In genomic region chr2:52133351-52133750, GRCm38 (mm10) we compare ENCODE assay signal across 12 mouse cellular contexts.
DNase-seq lines count a peak whose midpoint lies in the region; ATAC-seq and TF ChIP-seq lines count a peak whose summit lies in the region.
"Had no signal": no experiment of that assay in that cellular context is flagged by ENCODE, and none has a peak within 500 bp of the region (broad histone marks: within the 10 kb centered on the region; RNA-seq: fewer than 3 reads in every experiment).

No protein-coding gene starts in this region.

- no peak for ATAC-seq in midbrain, postnatal 0 days (ENCODE audit: low FRiP score)
- no peak for ATAC-seq in midbrain, embryonic 14.5 days (ENCODE audit: low FRiP score, low TSS enrichment)
- no peak for ATAC-seq in erythroblast, adult 5-6 weeks (replicated peaks; ENCODE audit: low FRiP score, poor library complexity, severe bottlenecking)

- H3K9ac ChIP-seq in midbrain, postnatal 0 days (replicated peaks; ENCODE audit: low read length, poor library complexity, severe bottlenecking) = no peak overlapping the region
- no peak overlapping the region for H3K9ac ChIP-seq in midbrain, embryonic 14.5 days (replicated peaks; ENCODE audit: low read length)
- H3K9ac ChIP-seq: liver, embryonic 15.5 days had no signal

- peaks cover 6% of the 10 kb centered on the region for H3K4me1 ChIP-seq in heart, embryonic 10.5 days
- H3K4me1 ChIP-seq in midbrain, postnatal 0 days (ENCODE audit: insufficient read depth, low read length) = no peaks in the 10 kb centered on the region
- no peaks in the 10 kb centered on the region for H3K4me1 ChIP-seq in midbrain, embryonic 14.5 days (ENCODE audit: control insufficient read depth, insufficient read depth, low read length)
- H3K4me1 ChIP-seq: limb, embryonic 10.5 days; liver, embryonic 15.5 days had no signal

- TF ChIP-seq CTCF in midbrain, postnatal 0 days (IDR thresholded peaks at IDR 0.05) = no peak
- no peak for TF ChIP-seq CTCF in gastrocnemius, adult 2 months (IDR thresholded peaks at IDR 0.05)

- DNase-seq in heart, adult 11 months = peak; percentile 94
- DNase-seq in heart, embryonic 10.5 days (ENCODE audit: low spot score) = no peak
- peak; percentile 3 for DNase-seq in midbrain, postnatal 0 days (ENCODE audit: low spot score)
- DNase-seq in midbrain, embryonic 14.5 days = no peak
- peak; percentile 64 for DNase-seq in gastrocnemius, adult 2 months
- peak; percentile 64 for DNase-seq in skeletal muscle tissue, adult 2 months (ENCODE audit: low read depth, low spot score)
- DNase-seq: kidney, adult 2 months; layer of hippocampus, adult 9-11 months had no signal

- H3K27me3 ChIP-seq in heart, embryonic 10.5 days (ENCODE audit: insufficient read depth, poor library complexity, severe bottlenecking) = no peaks in the 10 kb centered on the region
- H3K27me3 ChIP-seq in midbrain, postnatal 0 days (ENCODE audit: insufficient read depth, low read length) = no peaks in the 10 kb centered on the region
- no peaks in the 10 kb centered on the region for H3K27me3 ChIP-seq in midbrain, embryonic 14.5 days (ENCODE audit: control insufficient read depth, insufficient read depth, low read length)
- H3K27me3 ChIP-seq: CH12.LX; liver, embryonic 15.5 days had no signal

- no peak overlapping the region for H3K4me3 ChIP-seq in heart, embryonic 10.5 days
- H3K4me3 ChIP-seq in midbrain, postnatal 0 days (ENCODE audit: low read depth, low read length) = no peak overlapping the region
- no peak overlapping the region for H3K4me3 ChIP-seq in midbrain, embryonic 14.5 days (replicated peaks; ENCODE audit: low read depth, low read length)
- no peak overlapping the region for H3K4me3 ChIP-seq in gastrocnemius, adult 2 months
- H3K4me3 ChIP-seq: limb, embryonic 10.5 days; liver, embryonic 15.5 days had no signal

- H3K4me2 ChIP-seq in midbrain, postnatal 0 days (ENCODE audit: low read depth, low read length, poor library complexity, severe bottlenecking) = no peak overlapping the region
- H3K4me2 ChIP-seq in midbrain, embryonic 14.5 days (ENCODE audit: low read length) = no peak overlapping the region
- H3K4me2 ChIP-seq: liver, embryonic 15.5 days had no signal

- H3K36me3 ChIP-seq in heart, embryonic 10.5 days = peaks cover 27% of the 10 kb centered on the region
- no peaks in the 10 kb centered on the region for H3K36me3 ChIP-seq in midbrain, postnatal 0 days (ENCODE audit: insufficient read depth, low read length)
- no peaks in the 10 kb centered on the region; the same call in none of the 2 replicates for H3K36me3 ChIP-seq in midbrain, embryonic 14.5 days (ENCODE audit: control insufficient read depth, insufficient read depth, low read length)

- no peaks in the 10 kb centered on the region for H3K9me3 ChIP-seq in heart, embryonic 10.5 days
- H3K9me3 ChIP-seq in midbrain, postnatal 0 days (ENCODE audit: low read length) = no peaks in the 10 kb centered on the region
- no peaks in the 10 kb centered on the region for H3K9me3 ChIP-seq in midbrain, embryonic 14.5 days (ENCODE audit: control insufficient read depth, low read length)
- H3K9me3 ChIP-seq: limb, embryonic 10.5 days; liver, embryonic 15.5 days had no signal

- H3K27ac ChIP-seq in heart, embryonic 10.5 days = no peak overlapping the region
- H3K27ac ChIP-seq in midbrain, postnatal 0 days (ENCODE audit: low read depth, low read length) = no peak overlapping the region
- H3K27ac ChIP-seq in midbrain, embryonic 14.5 days (replicated peaks; ENCODE audit: low read depth, low read length) = no peak overlapping the region
- H3K27ac ChIP-seq in gastrocnemius, adult 2 months = peak overlapping the region; percentile 46; the same call in 1 of the 2 replicates
- H3K27ac ChIP-seq: limb, embryonic 10.5 days; liver, embryonic 15.5 days had no signal

- WGBS in heart, embryonic 10.5 days = 96% methylated on average over 2 of the region's 2 CpGs
- WGBS in midbrain, postnatal 0 days = 90% methylated on average over 2 of the region's 2 CpGs
- WGBS in midbrain, embryonic 14.5 days = 100% methylated on average over 2 of the region's 2 CpGs

- intact Hi-C loops in gastrocnemius, adult 2 months (cut with DNase I) = no loop called here

Comparison
In these comparisons a context has a peak if more than half of its experiments do, and no peak if none do; other contexts are left out.
1. DNase-seq: peak in heart, adult 11 months (single experiment), midbrain, postnatal 0 days (single experiment), gastrocnemius, adult 2 months (single experiment) and skeletal muscle tissue, adult 2 months (single experiment); none in heart, embryonic 10.5 days (single experiment) and midbrain, embryonic 14.5 days (single experiment).